Mouse (Mus musculus): ENCODE measurements at regions not wholly inside any gene's neighbourhood (a gene's known extent, or its start where the extent isn't known, plus 50 kb on each side); places are given as distances from the start of the nearest gene placed in this dataset.

GRCm38 (mm10) chr3:143734791-143735190, 470.2 kb downstream of the Lmo4 start:
- no peak overlapping the region for H3K4me2 ChIP-seq (ENCODE audit: low read depth, low read length)
- H3K36me3 ChIP-seq (ENCODE audit: control insufficient read depth, insufficient read depth, low read length): no peaks in the 10 kb centered on the region
- no peak overlapping the region for H3K4me3 ChIP-seq (ENCODE audit: low read length)
- no peak overlapping the region for H3K9ac ChIP-seq (ENCODE audit: low read depth, low read length)
- no peak overlapping the region for H3K27ac ChIP-seq (ENCODE audit: low read length)
- H3K27me3 ChIP-seq (replicated peaks; ENCODE audit: control insufficient read depth, insufficient read depth, low read length): no peaks in the 10 kb centered on the region
- H3K9me3 ChIP-seq (ENCODE audit: control insufficient read depth, low read length): no peaks in the 10 kb centered on the region
- ATAC-seq: no peak
- 78% methylated on average over 2 of the region's 2 CpGs for WGBS
- H3K4me1 ChIP-seq (ENCODE audit: control insufficient read depth, insufficient read depth, low read length): no peaks in the 10 kb centered on the region

- Histone ChIP-seq H3K36me3 (ENCODE audit: control insufficient read depth, insufficient read depth, low read length) (no peaks in the 10 kb centered on the region), H3K4me3 (ENCODE audit: low read length) (no peak overlapping the region), H3K9me3 (ENCODE audit: control insufficient read depth, low read length) (no peaks in the 10 kb centered on the region), H3K9ac (ENCODE audit: low read depth, low read length) (no peak overlapping the region), H3K4me2 (ENCODE audit: low read depth, low read length) (no peak overlapping the region), H3K4me1 (ENCODE audit: control insufficient read depth, insufficient read depth, low read length) (no peaks in the 10 kb centered on the region), H3K27me3 (replicated peaks; ENCODE audit: control insufficient read depth, insufficient read depth, low read length) (no peaks in the 10 kb centered on the region), H3K27ac (ENCODE audit: low read length) (no peak overlapping the region)
- WGBS: 71% methylated on average over 8 of the region's 8 CpGs
- no peak for ATAC-seq
Measured at GRCm38 (mm10) chr3:143732966-143733725, 471.9 kb downstream of the Lmo4 start.

GRCm38 (mm10) chr3:143729473-143730076, 475.4 kb downstream of the Lmo4 start:
- ATAC-seq: no peak
- H3K4me2 ChIP-seq (ENCODE audit: low read depth, low read length): no peak overlapping the region

GRCm38 (mm10) chr3:143722571-143722970, 482.4 kb downstream of the Lmo4 start:
- Histone ChIP-seq H3K4me2 (ENCODE audit: low read depth, low read length) (no peak overlapping the region), H3K4me3 (ENCODE audit: low read length) (no peak overlapping the region), H3K36me3 (ENCODE audit: control insufficient read depth, insufficient read depth, low read length) (no peaks in the 10 kb centered on the region), H3K4me1 (ENCODE audit: control insufficient read depth, insufficient read depth, low read length) (no peaks in the 10 kb centered on the region), H3K9ac (ENCODE audit: low read depth, low read length) (no peak overlapping the region), H3K27ac (ENCODE audit: low read length) (no peak overlapping the region), H3K9me3 (ENCODE audit: control insufficient read depth, low read length) (no peaks in the 10 kb centered on the region), H3K27me3 (replicated peaks; ENCODE audit: control insufficient read depth, insufficient read depth, low read length) (no peaks in the 10 kb centered on the region)
- ATAC-seq: no peak
- WGBS: 65% methylated on average over 2 of the region's 2 CpGs

More at GRCm38 (mm10) chr3:143729473-143730076, 475.4 kb downstream of the Lmo4 start:
- no peaks in the 10 kb centered on the region for H3K4me1 ChIP-seq (ENCODE audit: control insufficient read depth, insufficient read depth, low read length)
- no peak overlapping the region for H3K4me3 ChIP-seq (ENCODE audit: low read length)
- H3K9ac ChIP-seq (ENCODE audit: low read depth, low read length): no peak overlapping the region
- H3K27ac ChIP-seq (ENCODE audit: low read length): no peak overlapping the region
- WGBS: 62% methylated on average over 8 of the region's 8 CpGs
- no peaks in the 10 kb centered on the region for H3K9me3 ChIP-seq (ENCODE audit: control insufficient read depth, low read length)
- no peaks in the 10 kb centered on the region for H3K36me3 ChIP-seq (ENCODE audit: control insufficient read depth, insufficient read depth, low read length)
- H3K27me3 ChIP-seq (replicated peaks; ENCODE audit: control insufficient read depth, insufficient read depth, low read length): no peaks in the 10 kb centered on the region

GRCm38 (mm10) chr3:143722082-143722481, 482.9 kb downstream of the Lmo4 start:
- no peak overlapping the region for H3K9ac ChIP-seq (ENCODE audit: low read depth, low read length)
- H3K4me1 ChIP-seq (ENCODE audit: control insufficient read depth, insufficient read depth, low read length): no peaks in the 10 kb centered on the region
- no peak overlapping the region for H3K4me3 ChIP-seq (ENCODE audit: low read length)
- no peaks in the 10 kb centered on the region for H3K27me3 ChIP-seq (replicated peaks; ENCODE audit: control insufficient read depth, insufficient read depth, low read length)
- ATAC-seq: no peak
- no peak overlapping the region for H3K4me2 ChIP-seq (ENCODE audit: low read depth, low read length)
- no peak overlapping the region for H3K27ac ChIP-seq (ENCODE audit: low read length)
- no peaks in the 10 kb centered on the region for H3K9me3 ChIP-seq (ENCODE audit: control insufficient read depth, low read length)
- WGBS: 85% methylated on average over 3 of the region's 3 CpGs
- H3K36me3 ChIP-seq (ENCODE audit: control insufficient read depth, insufficient read depth, low read length): no peaks in the 10 kb centered on the region

- Histone ChIP-seq H3K9me3 (ENCODE audit: control insufficient read depth, low read length) (no peaks in the 10 kb centered on the region), H3K27ac (ENCODE audit: low read length) (no peak overlapping the region), H3K4me3 (ENCODE audit: low read length) (no peak overlapping the region), H3K9ac (ENCODE audit: low read depth, low read length) (no peak overlapping the region), H3K4me1 (ENCODE audit: control insufficient read depth, insufficient read depth, low read length) (no peaks in the 10 kb centered on the region), H3K27me3 (replicated peaks; ENCODE audit: control insufficient read depth, insufficient read depth, low read length) (no peaks in the 10 kb centered on the region), H3K4me2 (ENCODE audit: low read depth, low read length) (no peak overlapping the region), H3K36me3 (ENCODE audit: control insufficient read depth, insufficient read depth, low read length) (no peaks in the 10 kb centered on the region)
- ATAC-seq: peak; percentile 50; the same call in 1 of the 2 replicates
- WGBS: 78% methylated on average over 2 of the region's 2 CpGs
Measured at GRCm38 (mm10) chr3:143713183-143713582, 491.8 kb downstream of the Lmo4 start.

- Histone ChIP-seq H3K36me3 (ENCODE audit: control insufficient read depth, insufficient read depth, low read length) (no peaks in the 10 kb centered on the region), H3K4me1 (ENCODE audit: control insufficient read depth, insufficient read depth, low read length) (no peaks in the 10 kb centered on the region), H3K4me3 (ENCODE audit: low read length) (no peak overlapping the region), H3K9ac (ENCODE audit: low read depth, low read length) (no peak overlapping the region), H3K27me3 (replicated peaks; ENCODE audit: control insufficient read depth, insufficient read depth, low read length) (no peaks in the 10 kb centered on the region), H3K9me3 (ENCODE audit: control insufficient read depth, low read length) (no peaks in the 10 kb centered on the region), H3K4me2 (ENCODE audit: low read depth, low read length) (no peak overlapping the region), H3K27ac (ENCODE audit: low read length) (no peak overlapping the region)
- 76% methylated on average over 16 of the region's 16 CpGs for WGBS
- no peak for ATAC-seq
Measured at GRCm38 (mm10) chr3:143710805-143711469, 494.1 kb downstream of the Lmo4 start.

- no peaks in the 10 kb centered on the region for H3K36me3 ChIP-seq (ENCODE audit: control insufficient read depth, insufficient read depth, low read length)
- no peak overlapping the region for H3K9ac ChIP-seq (ENCODE audit: low read depth, low read length)
- no peaks in the 10 kb centered on the region for H3K9me3 ChIP-seq (ENCODE audit: control insufficient read depth, low read length)
- 82% methylated on average over 1 of the region's 1 CpGs for WGBS
- H3K4me2 ChIP-seq (ENCODE audit: low read depth, low read length): no peak overlapping the region
- H3K4me1 ChIP-seq (ENCODE audit: control insufficient read depth, insufficient read depth, low read length): no peaks in the 10 kb centered on the region
- H3K27me3 ChIP-seq (replicated peaks; ENCODE audit: control insufficient read depth, insufficient read depth, low read length): no peaks in the 10 kb centered on the region
- no peak overlapping the region for H3K27ac ChIP-seq (ENCODE audit: low read length)
- no peak for ATAC-seq
- no peak overlapping the region for H3K4me3 ChIP-seq (ENCODE audit: low read length)
Measured at GRCm38 (mm10) chr3:143706679-143707078, 498.3 kb downstream of the Lmo4 start.

GRCm38 (mm10) chr3:143694817-143695216, 510.2 kb downstream of the Lmo4 start:
- Histone ChIP-seq H3K9ac (ENCODE audit: low read depth, low read length) (no peak overlapping the region), H3K27me3 (replicated peaks; ENCODE audit: control insufficient read depth, insufficient read depth, low read length) (no peaks in the 10 kb centered on the region), H3K36me3 (ENCODE audit: control insufficient read depth, insufficient read depth, low read length) (no peaks in the 10 kb centered on the region), H3K4me3 (ENCODE audit: low read length) (no peak overlapping the region), H3K27ac (ENCODE audit: low read length) (no peak overlapping the region), H3K4me2 (ENCODE audit: low read depth, low read length) (no peak overlapping the region), H3K9me3 (ENCODE audit: control insufficient read depth, low read length) (no peaks in the 10 kb centered on the region), H3K4me1 (ENCODE audit: control insufficient read depth, insufficient read depth, low read length) (no peaks in the 10 kb centered on the region)
- ATAC-seq: no peak
- 86% methylated on average over 3 of the region's 3 CpGs for WGBS

Measured in intestine, embryonic 16.5 days (tissue).